Mouse (Mus musculus): ENCODE data around the gene Hist1h2ak. TPM values are rescaled to one million over a fixed set of nuclear protein-coding genes. Genes with fewer than 3 reads are reported as not detected.
"Not testable (repeated sequence)": the region's sequence is repeated elsewhere in the genome, so short reads cannot be mapped to it uniquely, and the experiment has no call there.

Gene Hist1h2ak
- polyA plus RNA-seq, 1 experiment: 2.4 TPM

- H3K4me1 ChIP-seq (ENCODE audit: control insufficient read depth, insufficient read depth, low read length); H3K36me3 ChIP-seq (ENCODE audit: control insufficient read depth, insufficient read depth, low read length); H3K27me3 ChIP-seq (ENCODE audit: control insufficient read depth, insufficient read depth, low read length): not testable (repeated sequence)
- Histone ChIP-seq H3K27ac (ENCODE audit: control insufficient read depth, insufficient read depth, low read depth, low read length) (peak within 1 kb of the TSS; percentile 65), H3K4me3 (ENCODE audit: control insufficient read depth, low read depth, low read length) (peak within 1 kb of the TSS; percentile 61)
- peak; percentile 52; the same call in 1 of the 2 replicates for TF ChIP-seq POLR2A (IDR thresholded peaks at IDR 0.05; ENCODE audit: control insufficient read depth, low read depth, low read length)
Measured at GRCm38 (mm10) chr13:21715864-21716539, 37.6 kb downstream of the Hist1h2ak start, which contains the start of the genes Hist1h2bl and Hist1h2ai. TSS of gene Hist1h2bl (minus strand) at chr13:21716143. TSS of gene Hist1h2ai (plus strand) at chr13:21716422.

- TF ChIP-seq CTCF (IDR thresholded peaks at IDR 0.05; ENCODE audit: control insufficient read depth, insufficient read depth, insufficient replicate concordance, low read depth, low read length) (no peak), POLR2A (IDR thresholded peaks at IDR 0.05; ENCODE audit: control insufficient read depth, low read depth, low read length) (no peak)
- H3K4me1 ChIP-seq (ENCODE audit: control insufficient read depth, insufficient read depth, low read length): peaks cover 8% of the 10 kb centered on the region
- H3K4me3 ChIP-seq (ENCODE audit: control insufficient read depth, low read depth, low read length): peak overlapping the region; percentile 42; the same call in 1 of the 2 replicates
- H3K27ac ChIP-seq (ENCODE audit: control insufficient read depth, insufficient read depth, low read depth, low read length): peak overlapping the region; percentile 65
- H3K27me3 ChIP-seq (ENCODE audit: control insufficient read depth, insufficient read depth, low read length): no peaks in the 10 kb centered on the region
- H3K36me3 ChIP-seq (ENCODE audit: control insufficient read depth, insufficient read depth, low read length): no peaks in the 10 kb centered on the region
Measured at GRCm38 (mm10) chr13:21715131-21715863, 38.3 kb downstream of the Hist1h2ak start.

DNA sequence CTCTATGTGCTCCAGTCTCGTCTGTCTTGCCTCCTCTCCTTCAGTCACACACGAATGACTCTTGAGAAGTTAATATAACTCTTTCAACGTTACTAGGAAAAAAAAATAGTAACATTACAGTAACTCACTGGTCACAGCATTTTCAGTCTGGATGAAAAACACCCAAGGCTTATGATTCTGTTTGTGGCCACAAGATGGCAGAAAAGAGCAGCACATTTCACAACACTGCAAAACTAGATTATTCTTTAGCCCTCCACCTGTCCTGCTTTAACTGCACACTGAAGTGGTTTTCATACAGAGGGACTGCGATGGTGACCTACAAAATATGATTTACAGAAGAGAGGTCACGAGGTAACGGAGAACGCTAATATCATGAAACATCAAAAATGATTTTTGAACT is 38.9 kb downstream of the Hist1h2ak start:
- Histone ChIP-seq H3K4me1 (ENCODE audit: control insufficient read depth, insufficient read depth, low read length) (peaks cover 8% of the 10 kb centered on the region), H3K36me3 (ENCODE audit: control insufficient read depth, insufficient read depth, low read length) (no peaks in the 10 kb centered on the region), H3K27me3 (ENCODE audit: control insufficient read depth, insufficient read depth, low read length) (no peaks in the 10 kb centered on the region), H3K4me3 (ENCODE audit: control insufficient read depth, low read depth, low read length) (no peak overlapping the region), H3K27ac (ENCODE audit: control insufficient read depth, insufficient read depth, low read depth, low read length) (no peak overlapping the region)
- TF ChIP-seq POLR2A (IDR thresholded peaks at IDR 0.05; ENCODE audit: control insufficient read depth, low read depth, low read length): no peak
- no peak for TF ChIP-seq CTCF (IDR thresholded peaks at IDR 0.05; ENCODE audit: control insufficient read depth, insufficient read depth, insufficient replicate concordance, low read depth, low read length)

GRCm38 (mm10) chr13:21711698-21712097 is 41.9 kb downstream of the Hist1h2ak start:
- Histone ChIP-seq H3K4me3 (ENCODE audit: control insufficient read depth, low read depth, low read length) (no peak overlapping the region), H3K27me3 (ENCODE audit: control insufficient read depth, insufficient read depth, low read length) (no peaks in the 10 kb centered on the region), H3K27ac (ENCODE audit: control insufficient read depth, insufficient read depth, low read depth, low read length) (no peak overlapping the region), H3K4me1 (ENCODE audit: control insufficient read depth, insufficient read depth, low read length) (peaks cover 2% of the 10 kb centered on the region), H3K36me3 (ENCODE audit: control insufficient read depth, insufficient read depth, low read length) (no peaks in the 10 kb centered on the region)
- TF ChIP-seq CTCF (IDR thresholded peaks at IDR 0.05; ENCODE audit: control insufficient read depth, insufficient read depth, insufficient replicate concordance, low read depth, low read length) (no peak), POLR2A (IDR thresholded peaks at IDR 0.05; ENCODE audit: control insufficient read depth, low read depth, low read length) (no peak)

GRCm38 (mm10) chr13:21710821-21711525 is 42.7 kb downstream of the Hist1h2ak start:
- H3K27ac ChIP-seq (ENCODE audit: control insufficient read depth, insufficient read depth, low read depth, low read length): no peak overlapping the region
- no peak for TF ChIP-seq CTCF (IDR thresholded peaks at IDR 0.05; ENCODE audit: control insufficient read depth, insufficient read depth, insufficient replicate concordance, low read depth, low read length)
- no peak for TF ChIP-seq POLR2A (IDR thresholded peaks at IDR 0.05; ENCODE audit: control insufficient read depth, low read depth, low read length)
- no peaks in the 10 kb centered on the region; the same call in 1 of the 2 replicates for H3K4me1 ChIP-seq (ENCODE audit: control insufficient read depth, insufficient read depth, low read length)
- no peaks in the 10 kb centered on the region for H3K36me3 ChIP-seq (ENCODE audit: control insufficient read depth, insufficient read depth, low read length)
- peak overlapping the region; percentile 59 for H3K4me3 ChIP-seq (ENCODE audit: control insufficient read depth, low read depth, low read length)
- H3K27me3 ChIP-seq (ENCODE audit: control insufficient read depth, insufficient read depth, low read length): no peaks in the 10 kb centered on the region

GRCm38 (mm10) chr13:21710031-21710711 is 43.5 kb downstream of the Hist1h2ak start:
- Histone ChIP-seq H3K36me3 (ENCODE audit: control insufficient read depth, insufficient read depth, low read length) (no peaks in the 10 kb centered on the region), H3K27me3 (ENCODE audit: control insufficient read depth, insufficient read depth, low read length) (no peaks in the 10 kb centered on the region), H3K4me1 (ENCODE audit: control insufficient read depth, insufficient read depth, low read length) (no peaks in the 10 kb centered on the region; the same call in 1 of the 2 replicates), H3K27ac (ENCODE audit: control insufficient read depth, insufficient read depth, low read depth, low read length) (peak overlapping the region; percentile 15; the same call in 1 of the 2 replicates), H3K4me3 (ENCODE audit: control insufficient read depth, low read depth, low read length) (peak overlapping the region; percentile 76)
- TF ChIP-seq POLR2A (IDR thresholded peaks at IDR 0.05; ENCODE audit: control insufficient read depth, low read depth, low read length) (no peak), CTCF (IDR thresholded peaks at IDR 0.05; ENCODE audit: control insufficient read depth, insufficient read depth, insufficient replicate concordance, low read depth, low read length) (peak; percentile 73; the same call in 1 of the 2 replicates)

All from testis, adult 2 months (tissue).